Mouse (Mus musculus): ENCODE results near the gene Sun3. TPM values are rescaled to one million over a fixed set of nuclear protein-coding genes. Genes with fewer than 3 reads are reported as not detected.
A peak's percentile ranks its signal among the peaks of the same experiment; 100 is the strongest.

Gene Sun3
- total and polyA plus RNA-seq, 3 experiments, result not detected

GRCm38 (mm10) chr11:8983237-8983861, 65.4 kb downstream of the Sun3 start:
- peaks cover 0 to 4% of the 10 kb centered on the region in 2 experiments; a peak in 1 of 4 replicates for H3K27me3 ChIP-seq (ENCODE audit: control insufficient read depth in 1 of 2, insufficient read depth in 2 of 2, low read length in 2 of 2)
- peak; percentile 78 for TF ChIP-seq RAD21 (IDR thresholded peaks at IDR 0.05; ENCODE audit: low read depth, low read length)
- TF ChIP-seq ZC3H11A (IDR thresholded peaks at IDR 0.05; ENCODE audit: low read depth, low read length), result peak; percentile 80
- TF ChIP-seq USF2 (IDR thresholded peaks at IDR 0.05; ENCODE audit: borderline replicate concordance in 1 of 2, insufficient read depth in 1 of 2, low read depth in 1 of 2, low read length in 2 of 2), result no peak
- TF ChIP-seq E2F4 (IDR thresholded peaks at IDR 0.05; ENCODE audit: borderline replicate concordance, low read depth, low read length), result no peak
- TF ChIP-seq SMC3 (IDR thresholded peaks at IDR 0.05; ENCODE audit: low read depth, low read length), result peak; percentile 99
- TF ChIP-seq CTCF (IDR thresholded peaks at IDR 0.05 in 2 of 3, conservative IDR thresholded peaks at IDR 0.05 in 1 of 3; ENCODE audit: control insufficient read depth in 1 of 3, insufficient read depth in 1 of 3, low read depth in 2 of 3, low read length in 3 of 3, poor library complexity in 1 of 3, severe bottlenecking in 1 of 3), result peak; percentile 61 to 88 (median 79)
- TF ChIP-seq TBP (IDR thresholded peaks at IDR 0.05; ENCODE audit: low read depth, low read length), result no peak
- no peak for TF ChIP-seq ZMIZ1 (IDR thresholded peaks at IDR 0.05; ENCODE audit: low read depth, low read length)
- H3K9ac ChIP-seq (ENCODE audit: control insufficient read depth, low read depth, low read length, poor library complexity, severe bottlenecking), result no peak overlapping the region

GRCm38 (mm10) chr11:8978154-8978553, 70.6 kb downstream of the Sun3 start:
- TF ChIP-seq RCOR1 (IDR thresholded peaks at IDR 0.05; ENCODE audit: low read depth, low read length), result no peak
- TF ChIP-seq MAZ (IDR thresholded peaks at IDR 0.05; ENCODE audit: low read depth, low read length), result no peak
- no peak for TF ChIP-seq NELFE (IDR thresholded peaks at IDR 0.05; ENCODE audit: low read depth, low read length)
- no peak for TF ChIP-seq SMC3 (IDR thresholded peaks at IDR 0.05; ENCODE audit: low read depth, low read length)
- TF ChIP-seq CTCF (IDR thresholded peaks at IDR 0.05 in 2 of 3, conservative IDR thresholded peaks at IDR 0.05 in 1 of 3; ENCODE audit: control insufficient read depth in 1 of 3, insufficient read depth in 1 of 3, low read depth in 2 of 3, low read length in 3 of 3, poor library complexity in 1 of 3, severe bottlenecking in 1 of 3), result no peak
- no peak for TF ChIP-seq POLR2AphosphoS2 (IDR thresholded peaks at IDR 0.05; ENCODE audit: low read length)
- no peak for TF ChIP-seq USF2 (IDR thresholded peaks at IDR 0.05; ENCODE audit: borderline replicate concordance in 1 of 2, insufficient read depth in 1 of 2, low read depth in 1 of 2, low read length in 2 of 2)
- TF ChIP-seq BHLHE40 (IDR thresholded peaks at IDR 0.05; ENCODE audit: borderline replicate concordance, low read depth, low read length), result no peak
- TF ChIP-seq MYB (IDR thresholded peaks at IDR 0.05; ENCODE audit: low read depth, low read length), result no peak
- TF ChIP-seq CHD2 (IDR thresholded peaks at IDR 0.05; ENCODE audit: low read length), result no peak
- no peak for TF ChIP-seq MAFK (IDR thresholded peaks at IDR 0.05; ENCODE audit: borderline replicate concordance, low read depth, low read length)
- TF ChIP-seq ZC3H11A (IDR thresholded peaks at IDR 0.05; ENCODE audit: low read depth, low read length), result no peak
- TF ChIP-seq GATA1 (IDR thresholded peaks at IDR 0.05; ENCODE audit: low read depth, low read length), result no peak
- TF ChIP-seq RAD21 (IDR thresholded peaks at IDR 0.05; ENCODE audit: low read depth, low read length), result no peak
- no peak for TF ChIP-seq HCFC1 (IDR thresholded peaks at IDR 0.05; ENCODE audit: low read depth, low read length)
- Histone ChIP-seq H3K4me3 (ENCODE audit: control insufficient read depth in 1 of 2, insufficient read depth in 1 of 2, low read depth in 2 of 2, low read length in 2 of 2) (no peak overlapping the region), H3K36me3 (ENCODE audit: control insufficient read depth in 1 of 2, insufficient read depth in 2 of 2, low read length in 2 of 2) (no peaks in the 10 kb centered on the region), H3K27ac (ENCODE audit: control insufficient read depth, low read depth, low read length) (no peak overlapping the region), H3K27me3 (ENCODE audit: control insufficient read depth in 1 of 2, insufficient read depth in 2 of 2, low read length in 2 of 2) (no peaks in the 10 kb centered on the region), H3K79me2 (ENCODE audit: control insufficient read depth, insufficient read depth, low read length, poor library complexity) (no peaks in the 10 kb centered on the region), H3K4me1 (ENCODE audit: control insufficient read depth in 1 of 2, insufficient read depth in 2 of 2, low read length in 2 of 2) (no peaks in the 10 kb centered on the region), H3K9me3 (replicated peaks; ENCODE audit: insufficient read depth, low read length) (no peaks in the 10 kb centered on the region), H3K9ac (ENCODE audit: control insufficient read depth, low read depth, low read length, poor library complexity, severe bottlenecking) (no peak overlapping the region)
- no peak for DNase-seq (ENCODE audit: low read depth, low spot score)

More at GRCm38 (mm10) chr11:8983237-8983861, 65.4 kb downstream of the Sun3 start:
- Histone ChIP-seq H3K9me3 (replicated peaks; ENCODE audit: insufficient read depth, low read length) (no peaks in the 10 kb centered on the region), H3K36me3 (ENCODE audit: control insufficient read depth in 1 of 2, insufficient read depth in 2 of 2, low read length in 2 of 2) (no peaks in the 10 kb centered on the region), H3K4me3 (ENCODE audit: control insufficient read depth in 1 of 2, insufficient read depth in 1 of 2, low read depth in 2 of 2, low read length in 2 of 2) (no peak overlapping the region), H3K4me1 (ENCODE audit: control insufficient read depth in 1 of 2, insufficient read depth in 2 of 2, low read length in 2 of 2) (no peaks in the 10 kb centered on the region), H3K27ac (ENCODE audit: control insufficient read depth, low read depth, low read length) (no peak overlapping the region), H3K79me2 (ENCODE audit: control insufficient read depth, insufficient read depth, low read length, poor library complexity) (no peaks in the 10 kb centered on the region)
- DNase-seq (ENCODE audit: low read depth, low spot score), result peak; percentile 83

All from MEL (cell line).